Mouse (Mus musculus): ENCODE measurements at regions not wholly inside any gene's neighbourhood (a gene's known extent, or its start where the extent isn't known, plus 50 kb on each side); places are given as distances from the start of the nearest gene placed in this dataset.
A peak's percentile ranks its signal among the peaks of the same experiment; 100 is the strongest.

DNA sequence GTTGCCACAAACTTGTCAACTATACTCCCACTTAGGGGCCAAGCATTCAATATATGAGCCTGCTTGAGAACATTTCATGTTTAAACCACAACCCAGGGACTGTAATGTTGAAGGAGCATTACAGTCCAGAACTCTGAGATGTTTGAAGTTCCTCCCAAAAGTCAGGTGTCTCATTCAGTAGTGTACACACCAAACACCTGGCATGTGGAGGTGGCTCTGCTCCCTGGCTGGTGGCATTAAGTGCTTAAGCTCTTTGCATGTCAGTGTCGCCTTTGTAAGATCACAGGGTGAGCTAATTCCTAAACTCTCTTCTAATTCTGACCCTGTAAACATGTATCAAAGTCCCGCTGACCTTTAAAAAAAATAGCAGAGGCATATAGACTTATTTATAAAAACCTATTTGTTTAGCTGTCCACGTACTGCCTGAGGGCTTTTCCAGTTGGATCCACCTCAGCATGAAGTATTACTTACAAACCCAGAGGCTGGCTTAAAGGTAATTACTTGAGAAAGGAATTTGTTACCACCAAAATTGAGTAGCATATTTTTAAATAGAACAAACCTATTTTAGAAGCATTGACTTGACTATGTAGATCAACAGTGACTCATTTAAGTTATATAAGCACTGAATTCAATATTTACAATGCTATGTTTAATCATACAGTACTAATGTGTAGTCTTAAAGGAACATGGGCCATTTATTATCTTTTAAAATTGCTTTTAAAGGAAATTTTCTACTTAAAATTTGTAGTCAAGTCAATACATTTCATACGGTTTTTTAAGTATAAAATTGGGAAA lies 276.3 kb upstream of the Fermt1 start:
- DNase-seq (ENCODE audit: inconsistent age in 2 of 2, low spot score in 1 of 2), result no peak

GRCm38 (mm10) chr2:133235175-133235920 lies 289.6 kb upstream of the Fermt1 start:
- peak in 1 of 2 experiments; percentile 8 for DNase-seq (ENCODE audit: inconsistent age in 2 of 2, low spot score in 1 of 2)

GRCm38 (mm10) chr2:133252131-133252530 lies 299.8 kb upstream of the Bmp2 start:
- DNase-seq (ENCODE audit: inconsistent age in 2 of 2, low spot score in 1 of 2), result peak in 1 of 2 experiments; percentile 10

DNA sequence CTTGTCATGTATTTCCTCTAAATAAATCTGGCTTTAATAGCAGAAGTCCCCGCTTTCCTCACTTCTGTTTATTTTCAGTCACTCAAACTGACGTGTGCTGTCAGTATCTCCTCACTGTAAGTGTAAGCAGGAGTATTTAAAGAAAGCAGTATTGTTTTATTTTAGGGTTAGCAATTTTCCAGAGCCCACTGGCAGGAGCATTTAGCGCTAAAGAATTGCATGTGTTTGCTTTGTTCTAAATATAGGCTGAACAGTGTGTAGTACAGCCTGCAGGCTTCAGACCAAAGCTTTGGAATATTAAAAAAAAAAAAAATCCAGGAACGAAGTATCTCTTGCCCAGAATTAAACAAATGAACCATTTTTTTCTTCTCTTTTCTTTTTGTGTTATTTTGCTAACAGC lies 277.5 kb upstream of the Bmp2 start:
- DNase-seq (ENCODE audit: inconsistent age in 2 of 2, low spot score in 1 of 2), result no peak

DNA sequence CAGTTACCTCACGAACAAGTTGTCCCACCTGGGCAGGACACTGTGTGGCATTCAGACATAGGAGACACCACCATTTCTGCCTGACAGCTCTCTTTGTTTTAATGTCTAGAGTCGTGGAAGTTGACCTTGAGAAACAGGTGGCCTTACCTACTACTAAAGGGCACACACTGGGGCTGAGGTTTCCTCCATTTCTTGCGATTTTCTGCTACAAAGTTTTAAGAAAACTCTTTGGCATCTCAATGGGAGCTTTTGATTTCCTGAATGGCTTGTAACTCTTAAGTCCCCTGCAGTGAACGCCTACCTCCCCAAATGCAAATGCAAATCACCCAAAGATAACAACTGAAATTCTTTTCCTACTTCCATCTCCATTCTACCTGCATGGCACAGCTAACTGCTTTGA lies 273.4 kb upstream of the Bmp2 start:
- no peak for DNase-seq (ENCODE audit: inconsistent age in 2 of 2, low spot score in 1 of 2)

GRCm38 (mm10) chr2:133279275-133279674 lies 272.7 kb upstream of the Bmp2 start:
- DNase-seq (ENCODE audit: inconsistent age in 2 of 2, low spot score in 1 of 2), result no peak

GRCm38 (mm10) chr2:133282692-133283091 lies 269.3 kb upstream of the Bmp2 start:
- no peak for DNase-seq (ENCODE audit: inconsistent age in 2 of 2, low spot score in 1 of 2)

DNA sequence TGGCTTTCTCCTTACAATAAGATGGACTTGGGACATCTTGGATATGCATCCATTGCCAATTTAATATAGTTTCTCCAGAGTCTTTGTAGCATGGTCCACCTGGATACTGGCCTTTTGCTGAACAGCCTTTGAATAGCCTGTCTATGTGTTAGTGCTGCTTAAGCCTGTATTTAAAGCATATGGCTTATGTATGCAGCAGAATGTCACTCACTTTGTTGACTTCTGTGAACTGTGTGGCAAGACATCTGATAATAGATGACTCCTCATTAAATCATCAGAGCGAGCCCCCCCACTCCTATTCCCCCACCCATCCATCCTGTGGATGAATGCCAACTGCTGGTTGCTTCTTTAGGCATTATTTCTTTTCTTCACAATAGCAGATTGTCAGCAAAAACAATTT lies 268.2 kb upstream of the Bmp2 start:
- DNase-seq (ENCODE audit: inconsistent age in 2 of 2, low spot score in 1 of 2), result no peak

DNA sequence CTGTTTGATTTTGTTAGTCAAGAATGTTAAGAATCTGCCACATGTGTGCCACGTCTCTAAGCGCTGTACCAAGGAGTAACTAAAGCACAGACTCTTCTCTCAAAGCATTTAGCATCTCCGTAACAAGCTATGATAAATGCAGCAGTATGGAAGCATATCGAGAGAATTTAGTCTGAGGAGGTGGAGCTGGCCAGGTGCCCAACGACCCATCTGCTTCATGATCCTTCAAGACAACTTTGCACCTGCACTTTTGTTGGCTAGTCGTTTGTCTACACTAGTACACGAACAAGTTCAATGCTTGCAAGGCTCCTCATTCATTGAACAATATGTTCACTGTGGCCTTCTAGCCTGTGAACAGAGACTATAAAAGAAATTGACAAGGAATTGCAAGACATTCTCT lies 257.8 kb upstream of the Bmp2 start:
- DNase-seq (ENCODE audit: inconsistent age in 2 of 2, low spot score in 1 of 2), result no peak

GRCm38 (mm10) chr2:133305936-133306335 lies 246.0 kb upstream of the Bmp2 start:
- peak in 1 of 2 experiments; percentile 28 for DNase-seq (ENCODE audit: inconsistent age in 2 of 2, low spot score in 1 of 2)

DNA sequence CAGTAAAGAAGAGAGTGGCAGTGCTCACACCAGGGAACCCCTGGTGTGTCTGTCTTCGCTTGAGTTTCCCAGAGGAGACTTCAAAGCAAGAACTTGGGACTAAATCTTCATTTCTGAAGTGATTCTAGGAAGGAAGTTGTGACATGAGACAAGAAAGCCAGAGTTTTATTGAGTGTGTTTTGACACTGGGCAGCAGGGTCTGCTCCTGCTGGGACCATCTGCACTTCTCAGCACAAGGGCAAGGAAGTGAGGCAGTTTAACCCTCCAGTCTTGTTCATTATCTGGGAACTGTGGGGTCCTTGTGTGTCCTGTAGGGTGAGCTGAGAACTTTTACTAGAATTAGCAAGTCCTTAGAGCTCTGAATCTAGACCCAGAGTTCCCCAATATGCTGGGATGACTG lies 241.0 kb upstream of the Bmp2 start:
- DNase-seq (ENCODE audit: inconsistent age in 2 of 2, low spot score in 1 of 2), result no peak

DNA sequence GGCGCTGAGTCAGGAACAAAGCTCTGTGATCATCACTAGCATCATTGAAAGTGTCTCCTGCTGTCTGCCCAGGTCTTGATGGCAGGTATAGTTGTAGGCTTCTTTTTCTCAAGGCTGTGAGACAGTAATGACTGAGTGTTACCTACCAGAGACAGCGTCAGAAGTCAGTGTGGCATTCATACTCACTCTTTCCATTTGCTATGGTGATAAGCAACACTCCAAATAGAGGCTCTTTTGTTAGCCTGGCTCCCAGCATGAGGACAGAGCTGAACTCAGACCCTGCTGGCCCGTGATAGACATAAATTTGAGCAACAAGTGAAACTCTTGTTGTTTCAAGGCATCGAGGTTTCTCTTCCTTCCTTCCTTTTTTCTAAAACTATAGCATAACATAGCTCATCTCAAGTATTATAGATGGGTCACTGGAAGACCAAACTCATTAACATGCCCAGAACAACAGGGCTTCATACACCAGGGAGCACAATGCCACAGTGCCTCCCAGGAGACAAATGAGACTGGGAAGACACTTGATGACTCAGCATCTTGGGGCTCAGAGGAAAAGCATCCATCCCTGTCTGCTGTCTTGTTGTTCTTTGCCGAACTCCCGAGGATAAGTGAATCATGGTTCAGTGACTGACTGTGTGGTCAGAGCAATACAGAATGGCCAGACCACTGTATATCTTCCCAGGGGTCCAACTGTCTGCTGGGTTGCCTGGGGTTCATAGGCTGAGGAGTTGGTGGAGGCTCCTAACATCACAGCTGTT lies 225.5 kb upstream of the Bmp2 start:
- no peak for DNase-seq (ENCODE audit: inconsistent age in 2 of 2, low spot score in 1 of 2)

DNA sequence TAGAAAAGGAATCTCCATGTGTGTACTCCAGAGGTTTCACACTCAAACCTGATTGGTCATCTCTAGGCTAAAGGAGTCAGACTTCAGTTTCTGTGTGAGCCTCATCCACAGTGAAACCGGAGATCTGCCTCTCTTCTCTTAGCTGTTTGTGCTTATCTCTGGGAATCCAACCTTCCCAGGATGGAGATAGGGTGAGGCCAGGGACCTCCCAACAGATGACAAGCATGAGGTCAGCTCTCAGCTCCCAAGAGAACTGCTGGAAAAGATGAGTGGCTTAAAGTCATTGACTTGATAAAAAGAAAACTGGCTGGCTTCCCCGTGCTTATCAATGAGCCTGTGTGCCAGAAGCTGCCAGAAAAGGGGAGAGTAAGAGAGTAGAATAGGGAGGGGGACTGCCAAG lies 224.3 kb upstream of the Bmp2 start:
- DNase-seq (ENCODE audit: inconsistent age in 2 of 2, low spot score in 1 of 2), result no peak

DNA sequence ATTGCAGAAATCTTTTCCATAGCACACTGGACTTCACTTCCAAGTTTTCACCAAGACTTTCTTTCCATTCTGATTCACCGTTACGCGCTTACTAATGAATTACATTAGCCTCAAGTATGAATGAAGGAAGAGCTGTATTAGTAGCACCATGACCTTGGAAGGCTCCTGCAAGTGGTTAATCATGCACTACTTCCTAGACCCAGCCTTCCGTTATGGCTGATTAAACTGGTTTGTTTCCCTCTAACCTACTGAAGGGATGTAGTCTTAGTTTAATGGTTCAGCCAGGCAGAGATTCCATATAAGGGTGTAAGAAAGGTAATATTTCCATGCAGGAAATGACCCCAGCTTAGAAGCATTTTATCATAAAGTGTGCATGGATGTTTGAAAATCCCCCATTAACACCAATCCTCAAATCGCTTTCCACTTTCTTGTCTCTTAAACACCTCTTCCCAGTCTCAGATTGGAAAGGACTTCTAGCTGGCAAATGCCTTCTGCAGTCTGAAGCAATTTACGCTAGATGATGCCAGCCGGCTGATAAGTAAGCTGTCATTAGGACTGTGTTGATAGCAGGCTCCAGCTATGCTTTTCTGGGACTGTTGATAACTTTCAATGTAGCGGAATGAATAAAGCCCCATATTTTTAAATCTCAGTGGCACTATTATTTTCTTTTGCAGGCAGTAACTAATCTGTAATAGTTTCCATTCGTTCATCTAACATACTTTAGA lies 215.6 kb upstream of the Bmp2 start:
- DNase-seq (ENCODE audit: inconsistent age in 2 of 2, low spot score in 1 of 2), result no peak

DNA sequence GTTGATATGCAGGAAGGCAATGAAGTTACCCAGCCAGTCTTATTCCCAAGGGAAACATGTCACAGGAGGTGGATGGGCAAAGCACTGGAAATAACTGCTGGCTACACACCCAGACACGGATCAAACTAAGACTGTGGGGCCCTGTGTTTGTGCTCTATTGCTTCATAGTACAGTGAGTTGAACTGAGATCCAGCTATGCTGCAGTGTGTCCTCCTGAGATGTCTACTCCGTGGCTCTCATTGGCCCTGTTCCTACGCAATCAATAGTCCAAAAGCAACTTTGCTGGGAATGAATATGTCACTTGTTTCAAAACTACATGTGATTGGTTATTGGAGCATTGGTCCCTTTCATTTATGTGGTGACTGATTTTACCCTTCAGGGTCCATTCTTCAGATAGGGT lies 213.8 kb upstream of the Bmp2 start:
- DNase-seq (ENCODE audit: inconsistent age in 2 of 2, low spot score in 1 of 2), result no peak

DNA sequence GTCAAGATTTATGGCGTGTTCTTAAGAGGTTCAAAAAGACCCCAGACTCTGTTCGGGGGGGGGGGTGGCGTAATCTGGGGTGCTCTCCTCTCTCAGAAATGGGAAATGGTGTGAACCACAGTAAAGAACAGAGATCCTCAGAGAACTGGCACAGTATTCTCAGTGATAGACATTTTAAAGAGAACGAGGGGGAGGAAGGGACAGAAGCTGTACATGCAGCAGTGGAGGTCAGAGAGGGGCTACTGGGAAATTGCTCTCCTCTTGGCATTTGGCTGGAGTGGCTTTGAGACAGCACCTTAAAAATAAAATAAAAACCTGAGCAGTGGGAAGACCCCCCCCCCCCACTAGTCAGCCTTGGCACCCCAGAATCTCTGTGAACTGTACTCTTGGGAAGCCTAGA lies 210.6 kb upstream of the Bmp2 start:
- no peak for DNase-seq (ENCODE audit: inconsistent age in 2 of 2, low spot score in 1 of 2)

DNA sequence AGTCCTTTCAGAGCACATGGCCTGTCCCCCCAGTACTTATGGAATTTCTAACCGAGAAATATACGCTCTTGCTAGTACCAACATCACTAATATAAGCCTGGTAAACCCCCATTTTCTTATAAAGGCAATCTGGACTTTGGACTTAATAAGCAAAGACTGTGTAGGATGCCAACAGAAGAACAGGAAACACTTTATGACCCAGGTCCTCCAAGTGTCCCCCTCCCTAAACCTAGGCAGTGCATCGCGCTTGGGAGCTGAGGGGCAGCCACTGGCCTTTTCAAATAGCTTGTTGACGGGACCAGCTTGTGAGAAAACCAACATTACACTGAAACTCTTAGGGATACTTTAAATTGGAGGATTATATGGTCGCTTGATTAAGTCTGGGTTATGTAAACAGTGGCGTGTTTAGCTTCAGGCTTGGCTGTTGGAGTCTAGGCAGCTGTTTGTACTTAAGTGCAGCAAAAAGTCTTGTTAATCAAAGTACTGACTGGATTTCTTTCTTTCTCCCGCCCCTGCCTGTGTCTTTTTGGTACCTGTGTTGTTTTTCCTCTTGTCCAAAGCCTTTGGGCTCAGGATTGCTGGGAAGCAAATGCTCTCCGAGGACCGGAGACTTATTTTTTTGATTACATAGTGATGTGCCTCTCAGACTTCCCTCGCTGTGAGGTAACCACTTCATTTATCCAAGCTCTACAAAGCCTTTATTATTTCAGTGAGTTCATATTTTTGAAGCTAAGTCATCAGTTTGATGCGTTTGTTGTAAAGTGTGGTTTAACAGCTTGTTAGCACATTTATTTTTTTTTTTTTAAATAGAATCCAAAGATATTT lies 205.8 kb upstream of the Bmp2 start:
- DNase-seq (ENCODE audit: inconsistent age in 2 of 2, low spot score in 1 of 2), result no peak

DNA sequence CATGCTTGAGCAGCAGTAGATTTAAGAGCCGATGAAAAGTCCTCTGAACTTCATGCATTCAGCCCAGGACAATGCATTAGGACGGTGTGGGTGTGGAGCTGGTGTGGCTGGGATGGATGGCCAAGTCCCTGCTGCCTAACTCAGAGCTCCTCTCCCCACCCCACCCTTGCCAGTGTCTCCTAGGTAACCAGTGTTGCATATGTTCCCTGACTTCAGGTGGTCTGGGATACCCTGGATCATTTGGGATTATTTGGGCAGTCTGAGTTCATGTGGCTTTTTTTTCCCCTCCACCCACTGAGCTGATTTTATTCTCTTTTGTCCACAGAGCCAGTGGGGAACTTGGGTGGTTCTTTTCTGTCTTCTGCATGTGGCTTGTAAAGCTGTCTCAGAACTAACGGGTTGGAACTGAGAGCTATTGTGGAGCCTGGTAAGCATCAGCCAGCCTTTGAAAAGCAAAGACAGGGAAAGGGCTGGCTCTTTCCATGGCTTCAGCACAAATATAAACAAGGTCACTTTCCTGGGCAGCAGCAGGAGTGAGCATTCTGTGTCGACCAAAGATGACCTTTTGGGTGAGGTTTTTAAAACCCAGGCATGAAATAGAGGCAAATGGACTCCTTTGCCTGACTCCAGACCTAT lies 205.1 kb upstream of the Bmp2 start:
- no peak for DNase-seq (ENCODE audit: inconsistent age in 2 of 2, low spot score in 1 of 2)

- no peak for DNase-seq (ENCODE audit: inconsistent age in 2 of 2, low spot score in 1 of 2)
Observed at GRCm38 (mm10) chr2:133351306-133351705, 200.7 kb upstream of the Bmp2 start.

GRCm38 (mm10) chr2:133352800-133353199 lies 199.2 kb upstream of the Bmp2 start:
- no peak for DNase-seq (ENCODE audit: inconsistent age in 2 of 2, low spot score in 1 of 2)
